Mouse (Mus musculus): ENCODE results near the gene Rplp2.

- TF ChIP-seq CTCF (IDR thresholded peaks at IDR 0.05; ENCODE audit: borderline replicate concordance, extremely low read depth, insufficient read depth, insufficient read length) (no peak), POLR2A (IDR thresholded peaks at IDR 0.05; ENCODE audit: borderline replicate concordance, extremely low read depth, insufficient read depth, insufficient read length, poor library complexity, severe bottlenecking) (no peak)
Measured at GRCm38 (mm10) chr7:141439811-141440210, 7.4 kb upstream of the Rplp2 start.
